Mouse (Mus musculus): ENCODE data around the gene Efhc1.

The Efhc1 gene

GRCm38 (mm10) chr1:20951799-20952198, 373 bp downstream of the Efhc1 start:
- no peak for DNase-seq (ENCODE audit: low read depth, low spot score)

DNA sequence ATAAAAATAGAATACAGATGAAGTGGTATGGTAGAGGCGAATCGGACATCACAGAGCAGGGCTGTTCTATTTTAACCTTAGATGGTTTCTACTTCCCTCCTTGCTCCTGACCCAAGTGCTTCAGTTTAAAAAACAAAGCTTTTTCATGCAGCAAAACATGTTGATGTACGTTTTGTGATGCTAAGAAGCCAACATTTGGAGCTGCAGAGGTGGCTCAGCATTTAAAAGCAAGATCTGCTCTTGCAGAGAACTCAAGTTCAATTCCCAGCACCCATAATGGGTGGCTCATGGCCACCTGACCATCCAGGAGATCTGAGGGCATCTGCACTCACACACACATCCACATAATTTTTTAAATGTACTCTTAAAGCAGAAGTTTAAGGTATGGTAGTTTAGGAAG, 3.5 kb downstream of the Efhc1 start:
- DNase-seq (ENCODE audit: low read depth, low spot score), result no peak

DNA sequence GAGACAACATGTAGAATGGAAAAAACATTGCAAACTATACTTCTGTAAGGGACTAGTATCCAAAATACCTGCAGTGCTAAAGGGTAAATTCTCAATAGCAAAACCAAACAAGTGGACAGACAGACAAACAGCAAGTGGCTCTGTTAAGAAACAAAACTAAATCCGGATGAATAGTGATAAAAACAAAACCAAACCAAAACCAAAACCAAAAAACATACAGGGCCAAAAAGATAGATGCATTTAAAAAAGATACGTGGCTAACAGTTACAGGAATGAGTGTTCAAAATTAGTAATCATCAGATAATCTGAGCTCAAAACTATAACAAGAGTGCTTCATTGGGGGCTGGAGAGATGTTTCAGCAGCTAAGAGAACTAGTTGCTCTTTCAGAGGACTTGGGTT, 18.2 kb downstream of the Efhc1 start:
- no peak for DNase-seq (ENCODE audit: low read depth, low spot score)

- no peak for DNase-seq (ENCODE audit: low read depth, low spot score)
Observed at GRCm38 (mm10) chr1:20973389-20973788, 22.0 kb downstream of the Efhc1 start.

DNA sequence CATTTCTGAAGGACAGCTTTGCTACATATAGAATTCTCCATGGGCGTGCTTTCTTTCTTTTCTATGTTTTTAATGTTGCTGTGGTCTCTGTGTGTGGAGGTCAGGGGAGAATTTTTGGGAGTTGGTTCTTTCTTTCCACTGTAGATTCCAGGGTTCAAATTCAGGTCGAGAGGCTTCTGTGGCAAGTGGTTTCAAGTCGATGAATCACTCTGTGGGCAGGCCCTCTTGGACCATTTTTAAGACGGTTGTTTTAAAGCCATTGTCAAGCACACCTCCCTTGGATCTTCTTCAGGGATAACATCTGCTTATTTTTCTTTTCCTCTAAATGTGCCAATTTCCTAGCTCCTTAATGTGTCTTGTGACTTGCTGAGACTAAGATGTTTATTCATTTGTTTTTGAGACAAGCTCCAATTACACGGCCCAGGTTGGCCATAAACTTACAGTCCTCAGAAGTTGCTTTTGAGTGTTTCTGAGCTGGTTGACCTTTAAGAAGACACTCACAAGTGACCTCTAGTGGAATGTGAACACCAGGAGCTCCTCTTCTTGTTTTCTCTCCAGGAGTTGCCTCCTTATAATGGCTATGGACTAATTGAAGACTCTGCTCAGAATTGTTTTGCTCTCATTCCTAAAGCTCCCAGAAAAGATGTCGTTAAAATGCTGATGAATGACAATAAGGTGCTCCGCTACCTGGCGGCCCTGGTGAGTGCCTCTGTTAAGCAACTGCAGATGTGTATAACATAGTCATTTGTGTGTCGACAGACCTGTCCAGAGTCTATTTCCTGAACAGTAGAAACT, 23.1 kb downstream of the Efhc1 start:
- DNase-seq (ENCODE audit: low read depth, low spot score), result peak; percentile 20

DNA sequence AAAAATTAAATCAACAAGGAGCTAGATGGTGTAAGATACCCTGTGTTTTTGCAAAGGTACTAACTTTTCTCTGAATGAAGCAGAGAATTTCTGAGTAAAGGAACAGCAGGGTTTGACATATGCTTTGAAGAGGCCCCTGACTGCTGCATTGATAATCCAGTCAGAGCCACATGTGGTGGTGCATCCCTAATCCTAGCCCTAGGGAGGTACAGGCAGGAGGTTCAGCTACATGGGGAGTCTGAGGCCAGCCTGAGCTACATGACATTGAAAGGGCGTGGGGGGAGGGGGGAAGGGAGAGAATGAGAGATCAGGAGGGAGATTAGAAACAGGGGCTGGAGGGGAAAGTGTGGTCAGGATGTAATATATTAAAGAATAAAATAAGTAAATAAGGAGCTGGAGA, 29.1 kb downstream of the Efhc1 start:
- no peak for DNase-seq (ENCODE audit: low read depth, low spot score)

DNA sequence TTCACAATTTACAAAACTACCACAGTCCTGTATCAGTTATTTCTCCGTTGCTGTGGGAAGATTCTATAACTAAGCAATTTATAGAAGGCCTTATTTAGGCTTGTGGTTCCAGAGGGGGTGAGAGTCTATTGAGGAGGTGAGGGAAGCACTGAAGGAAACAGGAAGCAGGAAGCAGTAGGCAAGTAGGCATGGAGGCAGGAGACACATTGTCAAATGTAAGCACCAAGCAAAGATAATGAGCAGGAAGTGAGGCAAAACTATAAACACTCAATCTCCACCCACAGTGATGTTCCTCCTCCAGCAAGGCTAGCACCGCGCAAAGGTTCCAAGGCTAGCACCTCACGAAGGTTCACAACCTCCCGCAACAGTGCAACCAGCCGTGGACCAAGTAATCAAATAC, 30.3 kb downstream of the Efhc1 start:
- DNase-seq (ENCODE audit: low read depth, low spot score), result no peak

GRCm38 (mm10) chr1:20984103-20984502, 32.7 kb downstream of the Efhc1 start:
- DNase-seq (ENCODE audit: low read depth, low spot score), result no peak

- DNase-seq (ENCODE audit: low read depth, low spot score), result no peak
Observed at GRCm38 (mm10) chr1:20984582-20984981, 33.2 kb downstream of the Efhc1 start.

- DNase-seq (ENCODE audit: low read depth, low spot score), result no peak
Observed at GRCm38 (mm10) chr1:20986378-20987056, 35.1 kb downstream of the Efhc1 start.

- DNase-seq (ENCODE audit: low read depth, low spot score), result no peak
Observed at GRCm38 (mm10) chr1:20989461-20990083, 38.1 kb downstream of the Efhc1 start.

DNA sequence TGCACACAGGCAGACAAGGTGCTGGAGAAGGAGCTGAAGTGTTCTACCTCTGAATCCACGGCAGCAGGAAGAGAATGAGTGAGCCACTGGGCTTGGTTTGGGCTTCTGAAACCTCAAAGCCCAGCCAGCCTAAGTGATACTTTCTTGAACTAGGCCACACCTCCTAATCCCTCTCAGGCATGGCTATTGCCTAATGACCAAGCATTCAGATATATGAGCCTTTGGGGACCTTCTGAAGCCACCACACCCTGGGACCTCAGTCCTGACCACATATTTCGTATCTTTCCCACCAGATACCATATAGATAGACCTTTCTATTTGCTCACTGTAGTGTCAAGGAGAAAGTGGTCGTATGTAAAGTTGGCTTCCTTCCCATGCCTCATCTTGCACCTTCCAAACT, 42.3 kb downstream of the Efhc1 start:
- DNase-seq (ENCODE audit: low read depth, low spot score), result no peak

DNA sequence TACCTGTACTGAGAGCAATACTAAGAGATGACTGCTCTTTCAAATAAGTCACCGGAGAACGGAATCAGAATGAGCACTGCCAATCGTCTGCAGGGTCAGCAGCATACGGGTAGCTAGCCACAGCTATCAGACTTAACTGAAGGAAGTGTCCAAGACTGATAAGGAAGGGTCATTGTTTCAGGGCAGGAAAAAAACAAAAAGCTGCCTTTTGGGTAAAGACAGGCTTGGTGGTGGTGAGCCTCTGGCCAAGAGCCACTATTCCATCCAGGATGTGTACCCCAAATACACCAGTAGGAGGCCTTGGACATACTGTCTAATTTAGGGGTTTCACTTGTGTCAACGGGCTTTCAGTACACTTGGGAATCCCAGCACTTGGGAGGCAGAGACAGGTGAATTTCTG, 42.9 kb downstream of the Efhc1 start:
- DNase-seq (ENCODE audit: low read depth, low spot score), result no peak

GRCm38 (mm10) chr1:20995331-20995986, 44.0 kb downstream of the Efhc1 start:
- DNase-seq (ENCODE audit: low read depth, low spot score), result no peak

GRCm38 (mm10) chr1:20996603-20997327, 45.3 kb downstream of the Efhc1 start:
- no peak for DNase-seq (ENCODE audit: low read depth, low spot score)

- no peak for DNase-seq (ENCODE audit: low read depth, low spot score)
Observed at GRCm38 (mm10) chr1:20997328-20997689, 45.9 kb downstream of the Efhc1 start.

GRCm38 (mm10) chr1:20997881-20998389, 46.5 kb downstream of the Efhc1 start:
- DNase-seq (ENCODE audit: low read depth, low spot score), result no peak

DNA sequence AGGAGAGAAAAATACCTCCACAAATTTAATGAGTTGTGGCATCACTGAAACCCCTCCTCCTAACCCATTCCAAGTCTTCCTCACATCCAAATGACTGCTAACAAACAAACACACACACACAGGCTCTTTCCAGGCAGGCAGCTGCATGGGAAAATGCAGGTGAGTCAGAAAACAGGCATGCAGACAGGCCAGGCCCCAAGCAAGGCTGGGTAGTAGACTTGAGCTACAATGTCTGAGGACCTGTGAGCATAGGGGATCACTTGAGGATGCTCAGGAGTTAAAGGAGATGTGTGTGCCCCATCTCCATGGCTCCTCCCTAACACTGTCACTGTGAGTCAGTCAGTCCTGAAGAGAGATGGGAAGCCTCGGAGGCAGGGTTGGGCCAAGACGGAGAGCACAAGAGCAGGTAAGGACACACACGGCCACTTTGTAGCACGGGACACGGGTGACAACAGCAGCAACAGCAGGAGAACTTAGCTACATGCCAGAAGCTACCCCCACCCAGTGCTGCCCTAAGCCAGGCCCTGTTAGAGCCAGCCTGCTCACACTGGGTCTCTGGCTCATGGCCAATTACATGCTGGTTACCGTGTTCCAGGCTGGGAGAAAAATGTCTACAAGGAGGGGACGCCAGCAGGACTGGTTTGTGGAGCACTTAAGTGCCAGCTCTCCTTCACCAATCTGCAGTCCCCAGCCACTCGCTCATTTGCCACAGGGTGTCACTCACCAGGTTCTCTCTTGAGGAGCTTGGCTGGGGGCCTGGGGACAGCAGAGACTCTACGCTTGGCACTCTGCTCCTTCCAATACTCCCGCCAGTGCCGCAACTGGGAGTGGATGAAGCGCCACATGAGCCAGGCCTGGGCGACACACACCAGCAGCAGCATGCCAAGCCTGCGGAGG, 51.1 kb downstream of the Efhc1 start:
- DNase-seq (ENCODE audit: low read depth, low spot score), result no peak

GRCm38 (mm10) chr1:21004596-21004995, 53.2 kb downstream of the Efhc1 start:
- no peak for DNase-seq (ENCODE audit: low read depth, low spot score)

DNA sequence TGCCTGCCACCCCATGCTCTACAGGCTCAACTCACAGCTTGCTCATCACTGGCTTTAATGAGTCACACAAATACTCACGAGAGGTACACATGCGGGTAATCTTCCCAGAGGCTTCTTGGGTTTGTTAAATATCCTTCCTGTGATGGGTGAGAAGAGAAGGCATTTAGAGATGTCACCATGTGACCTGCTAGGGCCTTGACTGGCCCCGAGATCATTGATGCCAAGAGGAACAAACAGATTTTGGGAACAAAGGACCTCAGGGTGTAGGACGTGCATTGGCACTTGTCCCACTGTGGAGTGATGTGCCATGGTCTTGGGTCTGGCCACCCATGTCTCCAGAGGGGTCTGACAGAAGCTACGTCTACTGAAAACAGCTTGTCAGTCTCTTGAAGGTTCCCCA, 55.3 kb downstream of the Efhc1 start:
- DNase-seq (ENCODE audit: low read depth, low spot score), result no peak
